Mouse (Mus musculus) adrenal gland, postnatal 4 days (tissue): Measurements from ENCODE around the gene Syn2. TPM values are rescaled to one million over a fixed set of nuclear protein-coding genes. Genes with fewer than 3 reads are reported as not detected.

Experiments
- DNase-seq, 2 experiments: peaks; one replicate each; pipeline ENCODE4 v3.0.0; 2021 to 2022; ENCODE audit warnings: low spot score in 2 of 2, mixed read lengths in 2 of 2
- total RNA-seq, 2 experiments: library from RNA; stranded (reverse); gene quantifications; 2 replicates each; pipeline ENCODE4 v1.2.3; 2021

Syn2 gene
- total RNA-seq, 2 experiments from 2014 or later, result 30.8 to 43.9 TPM

GRCm38 (mm10) chr6:115241131-115241699, 106.5 kb downstream of the Syn2 start:
- no peak for DNase-seq

- DNase-seq, result no peak
Measured at GRCm38 (mm10) chr6:115241939-115242338, 107.2 kb downstream of the Syn2 start.

- DNase-seq, result no peak
Measured at GRCm38 (mm10) chr6:115244222-115244621, 109.5 kb downstream of the Syn2 start.

- no peak for DNase-seq
Measured at GRCm38 (mm10) chr6:115245500-115246058, 110.9 kb downstream of the Syn2 start.

GRCm38 (mm10) chr6:115251531-115251985, 116.9 kb downstream of the Syn2 start:
- no peak for DNase-seq

GRCm38 (mm10) chr6:115252099-115252873, 117.6 kb downstream of the Syn2 start, which contains the start of gene Timp4:
TSS of gene Timp4 (minus strand) at chr6:115252205.
- no peak for DNase-seq

GRCm38 (mm10) chr6:115255171-115255570, 120.5 kb downstream of the Syn2 start:
- no peak for DNase-seq

- no peak for DNase-seq
Measured at GRCm38 (mm10) chr6:115260507-115260906, 125.8 kb downstream of the Syn2 start.

GRCm38 (mm10) chr6:115266791-115267190, 132.1 kb downstream of the Syn2 start:
- no peak for DNase-seq

GRCm38 (mm10) chr6:115267916-115268315, 133.2 kb downstream of the Syn2 start:
- peak; percentile 41 to 59 for DNase-seq

- DNase-seq, result no peak
Measured at GRCm38 (mm10) chr6:115268551-115269385, 134.1 kb downstream of the Syn2 start.

- no peak for DNase-seq
Measured at GRCm38 (mm10) chr6:115269561-115269960, 134.9 kb downstream of the Syn2 start.

- DNase-seq, result no peak
Measured at GRCm38 (mm10) chr6:115270085-115270484, 135.4 kb downstream of the Syn2 start.

- no peak for DNase-seq
Measured at GRCm38 (mm10) chr6:115271326-115271725, 136.6 kb downstream of the Syn2 start.

- DNase-seq, result peak in 1 of 2 experiments; percentile 26
Measured at GRCm38 (mm10) chr6:115271866-115272271, 137.2 kb downstream of the Syn2 start.

GRCm38 (mm10) chr6:115273346-115273745, 138.6 kb downstream of the Syn2 start:
- no peak for DNase-seq

- DNase-seq, result no peak
Measured at GRCm38 (mm10) chr6:115274705-115275104, 140.0 kb downstream of the Syn2 start.

- DNase-seq, result no peak
Measured at GRCm38 (mm10) chr6:115275116-115275815, 140.6 kb downstream of the Syn2 start.

GRCm38 (mm10) chr6:115278086-115278485, 143.4 kb downstream of the Syn2 start:
- DNase-seq, result no peak

- DNase-seq, result no peak
Measured at GRCm38 (mm10) chr6:115279639-115280038, 144.9 kb downstream of the Syn2 start.

GRCm38 (mm10) chr6:115284153-115284552, 149.5 kb downstream of the Syn2 start:
- DNase-seq, result no peak
